Mouse (Mus musculus): ENCODE results near the gene Rara. TPM values are rescaled to one million over a fixed set of nuclear protein-coding genes. Genes with fewer than 3 reads are reported as not detected.

Rara gene
- 9.7 and 10.5 TPM in 2 replicates for polyA plus RNA-seq (2015; fragmentation: Nextera tagmentation; extraction: Ambion mirVana)

- Histone ChIP-seq H3K9ac (peak within 1 kb of the TSS; percentile 65), H3K9me3 (no peaks in the 10 kb centered on the region), H3K4me3 (peak within 1 kb of the TSS; percentile 56), H3K27ac (no peak within 1 kb of the TSS), H3K27me3 (replicated peaks) (no peaks in the 10 kb centered on the region), H3K4me1 (peaks cover 76% of the 10 kb centered on the region), H3K36me3 (replicated peaks) (no peaks in the 10 kb centered on the region), H3K4me2 (peak within 1 kb of the TSS; percentile 58)
- 8% methylated on average over 20 of the region's 21 CpGs for WGBS
- peak; percentile 48; the same call in 1 of the 2 replicates for ATAC-seq (replicated peaks)
Observed at GRCm38 (mm10) chr11:98927438-98928076, at the start of gene Rara. Rara (plus strand) TSS chr11:98927818.

GRCm38 (mm10) chr11:98887703-98888102 is 39.9 kb upstream of the Rara start:
- Histone ChIP-seq H3K9ac (no peak overlapping the region), H3K4me2 (no peak overlapping the region), H3K27me3 (replicated peaks) (no peaks in the 10 kb centered on the region), H3K36me3 (replicated peaks) (peaks cover 39% of the 10 kb centered on the region), H3K4me1 (no peaks in the 10 kb centered on the region), H3K4me3 (no peak overlapping the region), H3K27ac (no peak overlapping the region), H3K9me3 (no peaks in the 10 kb centered on the region)
- WGBS: 98% methylated on average over 3 of the region's 3 CpGs
- ATAC-seq (replicated peaks): no peak

- Histone ChIP-seq H3K27ac (no peak overlapping the region), H3K9me3 (no peaks in the 10 kb centered on the region), H3K27me3 (replicated peaks) (no peaks in the 10 kb centered on the region), H3K4me1 (no peaks in the 10 kb centered on the region), H3K4me2 (no peak overlapping the region), H3K4me3 (no peak overlapping the region), H3K36me3 (replicated peaks) (peaks cover 53% of the 10 kb centered on the region), H3K9ac (no peak overlapping the region)
- no peak for ATAC-seq (replicated peaks)
- WGBS: 95% methylated on average over 4 of the region's 4 CpGs
Observed at GRCm38 (mm10) chr11:98889077-98889476, 38.5 kb upstream of the Rara start.

GRCm38 (mm10) chr11:98889977-98890376 is 37.6 kb upstream of the Rara start:
- Histone ChIP-seq H3K4me1 (no peaks in the 10 kb centered on the region), H3K27me3 (replicated peaks) (no peaks in the 10 kb centered on the region), H3K4me3 (no peak overlapping the region), H3K9me3 (no peaks in the 10 kb centered on the region), H3K27ac (no peak overlapping the region), H3K36me3 (replicated peaks) (peaks cover 59% of the 10 kb centered on the region), H3K4me2 (no peak overlapping the region), H3K9ac (no peak overlapping the region)
- no peak for ATAC-seq (replicated peaks)
- 93% methylated on average over 5 of the region's 5 CpGs for WGBS

GRCm38 (mm10) chr11:98892426-98892825 is 35.2 kb upstream of the Rara start:
- Histone ChIP-seq H3K27me3 (replicated peaks) (no peaks in the 10 kb centered on the region), H3K9me3 (no peaks in the 10 kb centered on the region), H3K4me2 (no peak overlapping the region), H3K4me3 (no peak overlapping the region), H3K36me3 (replicated peaks) (peaks cover 61% of the 10 kb centered on the region; the same call in 1 of the 2 replicates), H3K9ac (no peak overlapping the region), H3K27ac (no peak overlapping the region), H3K4me1 (no peaks in the 10 kb centered on the region)
- WGBS: 55% methylated on average over 5 of the region's 5 CpGs
- ATAC-seq (replicated peaks): no peak

- H3K36me3 ChIP-seq (replicated peaks): peaks cover 35% of the 10 kb centered on the region
- ATAC-seq (replicated peaks): no peak
Observed at GRCm38 (mm10) chr11:98900529-98901125, 27.0 kb upstream of the Rara start.

GRCm38 (mm10) chr11:98902621-98903245 is 24.9 kb upstream of the Rara start:
- ATAC-seq (replicated peaks): no peak
- Histone ChIP-seq H3K36me3 (replicated peaks) (peaks cover 20% of the 10 kb centered on the region), H3K27ac (no peak overlapping the region), H3K4me1 (peaks cover 4% of the 10 kb centered on the region), H3K27me3 (replicated peaks) (no peaks in the 10 kb centered on the region), H3K9me3 (no peaks in the 10 kb centered on the region), H3K4me3 (no peak overlapping the region), H3K9ac (no peak overlapping the region), H3K4me2 (no peak overlapping the region)
- WGBS: 12% methylated on average over 10 of the region's 10 CpGs

More at GRCm38 (mm10) chr11:98900529-98901125, 27.0 kb upstream of the Rara start:
- Histone ChIP-seq H3K9me3 (no peaks in the 10 kb centered on the region), H3K4me3 (no peak overlapping the region), H3K27me3 (replicated peaks) (no peaks in the 10 kb centered on the region), H3K27ac (no peak overlapping the region), H3K9ac (no peak overlapping the region), H3K4me2 (no peak overlapping the region), H3K4me1 (peaks cover 3% of the 10 kb centered on the region; the same call in 1 of the 2 replicates)
- 91% methylated on average over 12 of the region's 12 CpGs for WGBS

- Histone ChIP-seq H3K4me1 (peaks cover 13% of the 10 kb centered on the region), H3K4me3 (no peak overlapping the region), H3K4me2 (no peak overlapping the region), H3K27me3 (replicated peaks) (no peaks in the 10 kb centered on the region), H3K36me3 (replicated peaks) (peaks cover 12% of the 10 kb centered on the region), H3K27ac (no peak overlapping the region), H3K9ac (no peak overlapping the region), H3K9me3 (no peaks in the 10 kb centered on the region)
- 91% methylated on average over 2 of the region's 2 CpGs for WGBS
- no peak for ATAC-seq (replicated peaks)
Observed at GRCm38 (mm10) chr11:98904577-98904976, 23.0 kb upstream of the Rara start.

GRCm38 (mm10) chr11:98905033-98905432 is 22.6 kb upstream of the Rara start:
- H3K27me3 ChIP-seq (replicated peaks): no peaks in the 10 kb centered on the region
- H3K4me2 ChIP-seq: no peak overlapping the region
- no peaks in the 10 kb centered on the region for H3K9me3 ChIP-seq
- no peak for ATAC-seq (replicated peaks)
- H3K4me1 ChIP-seq: peaks cover 13% of the 10 kb centered on the region
- H3K27ac ChIP-seq: no peak overlapping the region
- H3K9ac ChIP-seq: no peak overlapping the region
- WGBS: 92% methylated on average over 7 of the region's 7 CpGs
- no peak overlapping the region for H3K4me3 ChIP-seq
- peaks cover 8% of the 10 kb centered on the region for H3K36me3 ChIP-seq (replicated peaks)

- Histone ChIP-seq H3K9me3 (no peaks in the 10 kb centered on the region), H3K27ac (no peak overlapping the region), H3K4me1 (peaks cover 13% of the 10 kb centered on the region), H3K36me3 (replicated peaks) (peaks cover 3% of the 10 kb centered on the region), H3K4me2 (no peak overlapping the region), H3K9ac (no peak overlapping the region), H3K27me3 (replicated peaks) (no peaks in the 10 kb centered on the region), H3K4me3 (no peak overlapping the region)
- 89% methylated on average over 4 of the region's 4 CpGs for WGBS
- no peak for ATAC-seq (replicated peaks)
Observed at GRCm38 (mm10) chr11:98905583-98905982, 22.0 kb upstream of the Rara start.

GRCm38 (mm10) chr11:98907063-98907436 is 20.6 kb upstream of the Rara start:
- no peaks in the 10 kb centered on the region for H3K27me3 ChIP-seq (replicated peaks)
- peak; percentile 1; the same call in 1 of the 2 replicates for ATAC-seq (replicated peaks)
- H3K4me3 ChIP-seq: peak overlapping the region; percentile 47
- peak overlapping the region; percentile 98 for H3K4me2 ChIP-seq
- H3K4me1 ChIP-seq: peaks cover 13% of the 10 kb centered on the region
- no peak overlapping the region for H3K9ac ChIP-seq
- 61% methylated on average over 5 of the region's 5 CpGs for WGBS
- H3K36me3 ChIP-seq (replicated peaks): no peaks in the 10 kb centered on the region; the same call in 1 of the 2 replicates
- H3K9me3 ChIP-seq: no peaks in the 10 kb centered on the region
- 0 out of 2 replicates have a peak overlapping the region, but pooled peaks have one; percentile 34 for H3K27ac ChIP-seq

GRCm38 (mm10) chr11:98907437-98908173 is 20.0 kb upstream of the Rara start, which contains the start of gene Cdc6:
Cdc6 (plus strand) TSS chr11:98907801.
- H3K4me1 ChIP-seq: peaks cover 12% of the 10 kb centered on the region
- no peaks in the 10 kb centered on the region for H3K27me3 ChIP-seq (replicated peaks)
- no peaks in the 10 kb centered on the region for H3K9me3 ChIP-seq
- WGBS: under 1% methylated on average over 49 of the region's 49 CpGs
- peak; percentile 98 for ATAC-seq (replicated peaks)
- H3K9ac ChIP-seq: no peak within 1 kb of the TSS
- no peaks in the 10 kb centered on the region; the same call in 1 of the 2 replicates for H3K36me3 ChIP-seq (replicated peaks)
- peak within 1 kb of the TSS; percentile 47 for H3K4me3 ChIP-seq
- H3K4me2 ChIP-seq: peak within 1 kb of the TSS; percentile 98
- 0 out of 2 replicates have a peak within 1 kb of the TSS, but pooled peaks have one; percentile 34 for H3K27ac ChIP-seq

Measured in midbrain, embryonic 15.5 days (tissue).